Mouse (Mus musculus): ENCODE measurements around the gene Tubb1. TPM values are rescaled to one million over a fixed set of nuclear protein-coding genes. Genes with fewer than 3 reads are reported as not detected.

Gene Tubb1
- 1.0 and 1.8 TPM in 2 replicates for polyA plus RNA-seq (2015; fragmentation: Nextera tagmentation; extraction: Ambion mirVana)

DNA sequence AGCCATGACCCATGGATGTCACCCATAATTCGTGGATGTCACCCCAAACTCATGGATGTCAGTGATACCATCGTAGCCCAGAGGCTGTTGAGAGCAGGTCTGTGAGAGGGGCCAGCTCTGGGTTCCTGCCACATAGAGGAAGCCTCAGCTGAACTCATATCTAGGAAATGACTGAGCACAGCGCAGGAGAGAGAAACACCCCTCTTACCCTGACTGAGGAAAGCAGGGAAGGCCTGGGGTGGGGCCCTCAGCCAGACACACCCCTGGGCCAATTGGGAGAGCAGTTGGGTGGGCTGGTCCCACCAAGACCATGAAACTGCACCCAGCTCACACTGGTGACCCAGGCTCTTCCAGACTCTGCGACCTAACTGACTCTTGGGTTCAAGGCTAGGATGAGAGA, at the start of gene Tubb1:
Gene Tubb1, plus strand, starts transcription at position 343 of the 400 bp plus-strand sequence.

DNA sequence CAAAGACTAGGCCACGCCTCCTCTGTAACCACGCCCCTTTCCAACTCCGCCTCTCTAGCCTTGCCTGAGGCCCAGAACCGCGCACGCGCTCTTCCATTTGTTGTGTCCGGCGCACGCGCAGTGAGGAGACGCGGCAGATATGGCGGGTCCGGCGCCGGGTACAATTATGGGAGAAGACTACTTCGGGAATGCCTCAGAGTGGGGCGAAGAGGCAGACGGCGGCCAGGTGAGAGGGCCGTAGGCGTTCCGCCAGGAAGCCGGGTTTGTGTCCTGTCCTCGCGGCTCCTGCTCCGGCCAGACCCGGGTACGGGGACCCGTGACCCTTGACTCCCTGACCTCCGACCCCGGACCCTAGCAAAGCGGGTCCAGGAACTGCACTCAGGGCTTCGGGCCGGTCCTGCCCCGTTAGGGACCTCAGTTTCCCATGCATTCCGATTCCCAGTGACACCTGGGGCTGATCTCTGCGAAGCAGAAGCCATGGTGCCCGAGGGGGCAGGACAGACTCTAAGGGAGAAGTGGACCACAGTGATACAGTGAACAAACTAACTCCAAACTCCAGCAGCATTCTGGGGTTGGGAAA, 34.7 kb upstream of the Tubb1 start, which contains the start of gene Nelfcd:
Gene Nelfcd, plus strand, starts transcription at position 74 of the 580 bp plus-strand sequence.

DNA sequence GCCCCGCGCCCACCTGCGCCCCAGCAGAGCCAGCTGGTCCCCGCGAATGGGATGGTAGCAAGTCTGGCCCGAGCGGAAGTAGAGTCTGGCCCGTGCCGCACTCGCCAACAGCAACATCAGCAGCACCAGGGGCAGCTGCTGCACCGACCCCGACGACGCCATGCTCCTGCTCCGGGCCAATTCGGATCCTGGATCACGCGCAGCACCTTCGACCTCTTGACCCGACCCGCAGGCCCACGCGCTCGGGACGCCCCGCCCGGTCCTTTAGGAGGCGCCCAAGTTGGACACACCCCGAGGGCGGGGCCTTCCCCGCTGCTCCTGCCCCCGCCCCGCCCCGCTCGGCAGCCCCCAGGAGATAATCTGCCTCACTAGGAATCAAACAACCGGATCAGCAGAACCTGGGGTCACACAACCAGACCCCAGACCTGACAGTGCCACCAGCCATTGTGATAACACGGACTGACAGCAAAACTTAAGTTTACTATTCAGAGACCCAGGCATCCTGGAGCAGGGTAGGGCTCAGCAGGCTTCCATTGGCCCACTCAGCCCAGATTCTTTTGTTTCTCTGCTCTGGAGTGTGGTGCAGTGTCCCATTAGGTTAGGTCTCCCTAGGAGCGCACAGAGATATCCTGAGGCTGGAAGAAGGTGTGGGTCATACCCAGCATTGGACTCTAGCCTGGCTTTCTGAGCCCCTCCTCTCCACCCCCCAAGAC, 11.6 kb upstream of the Tubb1 start, which contains the start of gene Ctsz:
Gene Ctsz, minus strand, starts transcription at position 303 of the 713 bp plus-strand sequence.

DNA sequence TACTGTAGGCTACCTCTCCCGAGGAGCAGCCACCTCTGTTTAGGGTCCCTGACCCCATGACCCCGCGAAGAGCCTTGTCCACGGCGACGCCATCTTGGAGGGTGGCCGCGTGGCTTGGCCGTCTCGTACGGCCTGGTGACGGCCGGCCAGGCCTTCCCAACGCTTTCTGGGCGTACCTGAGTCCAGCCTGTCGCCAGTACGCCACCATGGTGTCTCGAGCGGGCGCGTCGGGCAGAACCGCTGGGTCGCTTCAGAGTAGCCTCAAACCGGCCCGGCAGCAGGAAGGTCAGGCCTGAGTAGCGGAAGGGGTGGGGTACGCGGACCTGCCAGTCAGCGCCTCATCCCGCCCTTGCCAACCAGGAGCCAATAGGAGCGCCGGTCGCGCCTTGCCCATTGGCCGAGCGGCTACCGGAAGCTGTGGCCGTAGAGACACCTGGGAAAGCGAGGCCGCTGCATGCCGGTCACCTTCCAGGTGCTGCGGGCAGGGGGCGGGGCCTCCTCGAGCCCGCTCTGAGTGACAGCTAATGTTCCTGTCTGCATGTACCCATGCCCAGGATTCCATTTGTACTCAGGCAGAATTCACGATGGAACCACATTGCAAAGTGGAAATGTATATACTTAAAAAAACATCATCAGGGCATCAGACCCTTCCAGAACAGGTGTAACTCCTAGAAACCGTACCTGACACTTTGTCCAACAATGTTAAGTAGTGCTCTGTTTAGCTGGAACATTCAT, 13.5 kb downstream of the Tubb1 start, which contains the start of gene Atp5e:
Gene Atp5e, minus strand, starts transcription at position 317 of the 735 bp plus-strand sequence.

DNA sequence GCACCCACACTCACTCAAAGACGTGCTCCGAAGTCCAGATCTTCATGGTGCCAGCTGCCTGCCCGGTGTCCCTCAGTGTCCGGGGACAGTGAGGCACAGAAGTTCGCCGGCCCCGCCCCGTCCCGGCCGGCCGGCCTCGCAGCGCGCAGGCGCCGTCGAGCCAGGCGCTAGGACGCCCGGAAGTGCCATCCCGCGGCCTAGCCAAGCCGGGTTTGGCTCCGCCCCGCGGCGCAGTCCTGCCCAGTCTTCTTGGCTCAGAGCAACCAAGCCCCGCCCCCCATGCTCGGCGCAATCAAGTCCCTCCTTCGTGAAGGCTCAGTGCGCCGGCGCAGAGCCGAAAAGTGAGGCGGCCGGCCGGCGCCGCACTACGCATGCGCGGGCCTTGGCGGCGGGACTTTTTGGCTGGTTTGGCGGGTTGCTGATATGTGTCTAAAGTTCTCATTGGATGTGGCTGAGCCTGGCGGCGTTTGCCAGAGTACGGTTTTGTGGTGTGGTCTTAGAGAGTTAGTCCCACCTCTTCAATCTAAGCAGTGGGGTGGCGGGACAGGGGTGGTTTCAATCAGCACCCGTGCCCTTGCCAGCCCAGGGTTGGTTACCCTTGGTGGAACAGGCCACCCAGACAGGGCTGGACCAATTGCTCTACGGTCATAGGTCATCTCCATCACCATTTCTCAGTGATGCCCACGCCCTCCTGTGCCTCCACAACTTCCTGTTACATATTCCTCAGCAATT, 22.5 kb downstream of the Tubb1 start, which contains the start of gene Prelid3b:
Gene Prelid3b, minus strand, starts transcription at position 264 of the 732 bp plus-strand sequence.

Other genes with a start within 250 kb of the Tubb1 start
- 2,357 and 2,614 TPM in 2 replicates for gene Gnas, start 166.4 kb upstream of the Tubb1 start, polyA plus RNA-seq (2015; fragmentation: Nextera tagmentation; extraction: Ambion mirVana)
- gene Gm20721, start 104.0 kb upstream of the Tubb1 start, polyA plus RNA-seq (2015; fragmentation: Nextera tagmentation; extraction: Ambion mirVana) = 55.7 and 88.2 TPM in 2 replicates
- 58.2 and 69.2 TPM in 2 replicates for gene Nelfcd, start 34.9 kb upstream of the Tubb1 start, polyA plus RNA-seq (2015; fragmentation: Nextera tagmentation; extraction: Ambion mirVana)
- 147 and 180 TPM in 2 replicates for gene Ctsz, start 11.7 kb upstream of the Tubb1 start, polyA plus RNA-seq (2015; fragmentation: Nextera tagmentation; extraction: Ambion mirVana)
- gene Atp5e, start 13.4 kb downstream of the Tubb1 start, polyA plus RNA-seq (2015; fragmentation: Nextera tagmentation; extraction: Ambion mirVana) = 936 and 1,474 TPM in 2 replicates
- 119 and 166 TPM in 2 replicates for gene Prelid3b, start 22.4 kb downstream of the Tubb1 start, polyA plus RNA-seq (2015; fragmentation: Nextera tagmentation; extraction: Ambion mirVana)
- gene Zfp831, start 192.8 kb downstream of the Tubb1 start, polyA plus RNA-seq (2015; fragmentation: Nextera tagmentation; extraction: Ambion mirVana) = 0.03 and 0.05 TPM in 2 replicates

Data from adrenal gland, postnatal 0 days (tissue).